Mouse (Mus musculus) testis, postnatal 14 days (tissue): ENCODE measurements at regions not wholly inside any gene's neighbourhood (a gene's known extent, or its start where the extent isn't known, plus 50 kb on each side); places are given as distances from the start of the nearest gene placed in this dataset.

Experiments
- DNase-seq: peaks from one replicate; pipeline ENCODE4 v3.0.0; 2021; ENCODE audit warnings: low spot score

DNA sequence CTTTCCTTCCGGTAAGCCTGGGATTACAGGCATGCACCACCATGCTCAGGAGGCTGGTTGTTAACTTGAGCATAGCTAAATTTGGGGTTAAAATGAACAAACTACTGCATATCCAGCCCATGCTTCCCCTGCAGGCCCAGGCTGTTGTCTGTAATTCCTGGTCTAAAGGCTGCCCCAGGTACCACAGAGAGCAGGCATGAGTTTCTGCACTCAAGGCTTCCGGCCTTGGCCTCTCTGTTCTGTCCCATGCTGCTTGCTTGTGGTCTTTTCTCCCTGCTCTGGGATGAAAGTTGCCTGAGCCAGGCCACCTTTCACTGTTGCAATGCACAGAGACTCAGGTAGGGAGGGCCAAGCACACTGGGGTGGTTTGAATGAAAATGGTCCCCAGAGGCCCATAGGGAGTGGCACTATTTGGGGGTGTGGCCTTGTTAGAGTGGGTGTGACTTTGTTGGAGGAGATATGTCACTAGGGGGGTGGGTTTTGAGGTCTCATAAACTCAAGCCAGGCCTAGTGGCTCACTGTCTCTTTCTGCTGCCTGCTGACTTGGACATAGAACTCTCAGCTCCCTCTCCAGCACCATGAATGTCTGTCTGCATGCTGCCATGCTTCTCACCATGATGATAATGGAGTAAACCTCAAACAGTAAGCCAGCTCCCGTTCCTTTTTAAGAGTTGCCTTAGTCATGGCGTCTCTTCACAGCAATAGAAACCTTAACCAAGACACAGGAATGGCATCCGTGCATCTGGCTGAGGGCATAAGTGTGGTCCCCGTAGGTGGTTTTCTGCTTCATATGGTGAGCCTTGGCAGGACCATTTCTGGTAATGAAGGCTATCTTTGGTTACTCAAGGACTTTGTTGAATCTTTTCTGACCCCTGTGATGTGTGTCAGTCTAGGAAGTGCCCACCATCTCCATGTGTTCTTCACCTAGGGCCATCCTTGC lies 86.7 kb upstream of the Zfp366 start:
- no peak for DNase-seq

DNA sequence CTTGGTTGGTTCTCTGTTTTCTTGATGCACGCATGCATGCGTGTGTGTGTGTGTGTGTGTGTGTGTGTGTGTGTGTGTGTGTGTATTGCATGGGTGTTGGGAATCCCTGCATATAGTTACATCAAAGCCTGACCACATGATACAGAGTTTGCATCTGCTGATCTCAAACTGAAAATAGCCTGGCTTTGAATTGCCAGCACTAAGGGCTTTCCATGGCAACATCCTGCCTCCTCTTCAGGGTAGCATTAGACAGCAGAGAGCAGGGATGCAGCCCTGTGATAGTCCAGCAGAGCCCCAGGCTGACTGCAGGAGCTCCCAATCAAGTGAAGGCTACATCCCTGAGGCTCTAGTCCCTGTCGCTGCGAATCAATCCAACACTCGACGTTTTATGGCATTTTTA lies 87.8 kb upstream of the Zfp366 start:
- no peak for DNase-seq

DNA sequence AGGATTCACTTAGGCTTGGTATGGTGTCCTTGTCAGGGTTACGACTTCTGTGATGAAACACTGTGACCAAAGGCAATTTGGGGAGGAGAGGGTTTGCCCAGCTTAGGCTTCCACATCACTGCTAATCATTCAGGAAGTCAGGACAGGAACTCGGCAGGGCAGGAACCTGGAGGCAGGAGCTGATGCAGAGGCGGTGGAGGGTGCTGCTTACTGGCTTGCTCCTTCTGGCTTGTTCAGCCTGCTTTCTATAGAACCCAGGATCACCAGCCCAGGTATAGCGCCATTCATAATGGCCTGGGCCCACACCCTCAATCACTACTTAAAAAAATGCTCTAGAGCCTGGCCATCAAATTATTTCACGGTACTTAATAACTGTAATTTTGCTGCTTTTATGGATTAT lies 89.6 kb upstream of the Zfp366 start:
- DNase-seq, result no peak

DNA sequence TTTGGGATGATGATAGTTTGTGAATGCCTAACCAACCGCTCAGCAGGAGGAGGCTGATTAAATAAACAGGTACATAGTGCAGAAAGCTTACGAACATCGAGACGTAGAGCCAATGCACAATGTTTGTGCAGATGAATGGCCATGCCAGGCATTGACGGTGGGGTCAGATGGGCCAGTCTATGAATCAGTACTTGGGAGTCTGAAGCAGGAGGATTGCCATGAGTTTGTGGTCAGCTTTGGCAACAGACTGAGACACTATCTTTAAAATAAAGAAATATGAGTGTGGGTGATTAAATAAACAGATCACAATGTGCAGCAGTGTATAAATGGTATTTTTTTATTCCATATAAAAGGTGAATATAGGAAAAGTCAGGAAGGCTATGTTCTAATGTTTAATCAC lies 90.4 kb upstream of the Zfp366 start:
- DNase-seq, result no peak

DNA sequence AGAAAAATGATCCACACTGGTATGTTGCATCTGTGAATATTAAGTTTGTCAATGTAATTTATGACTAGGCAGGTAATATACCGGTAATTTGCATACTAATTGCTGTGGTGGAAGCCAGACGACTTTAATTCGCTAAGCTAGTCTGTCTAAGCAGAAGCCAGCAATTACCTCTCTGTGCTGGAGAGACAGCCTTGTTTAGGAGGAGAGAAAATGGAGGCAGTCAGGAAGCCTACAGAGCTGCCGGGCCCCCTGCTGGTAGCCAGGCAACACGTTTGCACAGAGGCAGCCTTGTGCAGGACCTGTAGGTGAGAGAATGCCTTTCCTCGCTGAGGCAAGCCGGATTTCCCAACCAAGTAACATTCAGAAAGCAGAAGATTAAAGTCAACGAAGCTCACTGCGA lies 91.4 kb upstream of the Zfp366 start:
- peak; percentile 64 for DNase-seq

DNA sequence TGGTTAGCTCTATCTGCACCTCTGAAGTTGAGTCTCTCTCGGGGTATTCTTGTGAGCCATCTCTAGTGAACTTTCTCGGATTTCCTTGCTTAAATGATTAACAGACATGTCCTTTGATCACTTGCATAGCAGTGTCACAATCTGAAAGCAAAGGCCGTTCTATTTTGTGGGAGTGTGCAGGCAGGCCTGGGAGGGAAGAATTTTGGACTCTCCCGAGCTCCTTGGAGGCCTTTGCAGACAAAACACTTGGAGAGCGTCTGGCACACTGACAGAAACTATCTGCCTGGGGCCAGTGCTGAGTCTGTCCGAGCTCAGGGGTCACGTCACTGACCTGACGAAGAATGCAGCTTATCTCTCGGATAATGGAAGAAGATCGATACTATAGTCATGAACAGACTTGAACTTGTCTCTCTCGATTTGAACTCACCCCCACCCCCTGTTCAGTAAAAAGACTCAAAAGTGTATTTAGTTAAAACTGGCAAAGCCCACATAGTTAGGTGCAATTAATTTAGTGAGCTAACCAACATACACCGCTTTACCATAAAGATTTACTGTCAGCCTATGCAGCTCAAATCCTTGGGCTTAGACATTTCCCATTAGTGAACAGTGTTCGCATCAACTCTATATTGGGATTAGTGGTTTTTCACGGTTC lies 92.2 kb upstream of the Zfp366 start:
- peak; percentile 56 for DNase-seq

DNA sequence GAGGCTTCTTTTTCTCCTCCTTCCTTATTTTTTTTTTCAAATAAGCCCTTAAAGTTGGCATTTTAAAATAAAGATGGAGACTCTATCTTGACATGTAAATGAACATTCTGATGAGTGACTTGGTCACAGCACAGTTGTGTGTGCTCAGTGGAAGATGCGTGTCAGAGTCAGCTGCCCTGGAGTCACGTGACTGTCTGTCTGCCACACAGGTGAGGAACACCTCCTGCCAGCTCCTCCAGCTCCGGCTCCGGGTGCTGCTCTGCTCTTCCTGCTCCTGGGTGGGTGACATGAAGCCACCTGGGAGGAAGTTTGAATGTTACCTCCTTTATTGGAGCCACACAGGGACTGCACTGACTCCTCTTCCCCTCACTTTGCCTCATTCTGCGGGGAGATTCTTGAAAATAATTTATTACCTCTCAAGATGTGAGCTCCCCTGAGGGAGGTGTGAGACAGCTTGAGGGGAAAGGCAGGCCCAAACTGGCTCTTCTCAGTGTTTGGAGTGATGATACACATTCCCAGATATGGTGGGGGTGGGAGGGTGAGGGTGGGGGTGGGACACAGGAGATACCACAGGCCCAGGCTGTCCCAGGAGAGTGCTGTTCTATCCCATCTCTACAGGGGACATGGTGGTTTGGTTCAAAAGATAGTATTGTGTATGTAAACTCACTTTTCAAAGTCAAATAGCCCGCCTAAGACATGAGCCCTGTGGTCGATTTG lies 92.9 kb upstream of the Zfp366 start:
- DNase-seq, result no peak

DNA sequence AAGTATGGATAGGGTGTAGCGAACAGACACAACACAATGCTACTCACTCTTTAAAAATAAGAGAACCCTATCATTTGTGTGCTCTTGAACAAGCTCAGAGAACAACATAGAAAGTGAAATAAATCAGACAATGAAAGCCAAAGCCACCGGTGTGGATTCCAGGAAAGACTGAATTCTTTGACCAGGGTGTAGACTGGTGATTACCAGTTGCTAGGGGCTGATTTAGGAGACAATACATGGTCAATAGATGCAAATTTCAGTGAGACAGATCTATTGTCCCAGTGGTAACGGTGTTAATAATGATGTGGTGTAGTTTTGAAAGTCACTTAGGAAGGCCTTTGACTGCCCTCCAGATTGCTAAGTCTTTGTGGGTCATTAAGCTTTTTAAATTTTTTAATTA lies 94.3 kb upstream of the Zfp366 start:
- no peak for DNase-seq

DNA sequence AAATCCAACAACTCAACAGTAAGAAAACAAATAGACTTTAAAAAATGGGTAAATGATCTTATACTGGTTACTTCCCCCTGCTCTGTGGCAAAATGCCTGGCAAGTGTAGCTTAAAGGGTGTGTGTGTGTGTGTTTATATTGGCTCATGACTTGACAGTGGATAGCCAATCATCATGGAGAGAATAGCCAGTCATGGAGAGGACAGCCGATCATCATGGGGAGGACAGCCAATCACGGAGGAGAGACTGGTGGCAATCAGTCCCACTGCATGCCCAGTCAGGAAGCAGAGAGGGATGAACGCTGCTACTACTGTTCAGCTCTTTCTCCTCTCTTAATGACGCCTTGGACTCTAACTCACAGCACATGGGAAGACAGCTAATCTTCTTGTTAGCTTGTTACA lies 96.3 kb upstream of the Zfp366 start:
- no peak for DNase-seq

DNA sequence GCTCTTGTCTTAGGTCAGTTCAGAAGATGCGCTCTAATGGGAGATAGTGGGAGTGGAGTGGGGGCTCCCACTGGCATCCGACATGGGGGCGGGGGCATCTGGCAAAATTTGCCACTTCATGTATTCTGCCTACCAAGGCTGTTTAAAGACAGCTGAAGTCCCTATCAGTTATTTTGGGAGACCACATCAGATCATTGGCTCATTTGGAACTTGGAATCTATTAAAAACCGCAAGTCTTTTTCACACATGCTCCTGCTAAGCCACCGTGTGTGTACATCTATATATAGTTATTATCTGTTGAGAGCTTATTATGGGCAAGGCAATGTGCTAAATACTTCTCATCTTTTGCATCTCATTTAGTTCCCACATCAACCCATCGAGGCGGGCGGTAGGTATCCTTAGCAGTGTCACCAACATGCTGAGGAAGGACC lies 95.0 kb upstream of the 1700024P04Rik start:
- no peak for DNase-seq

DNA sequence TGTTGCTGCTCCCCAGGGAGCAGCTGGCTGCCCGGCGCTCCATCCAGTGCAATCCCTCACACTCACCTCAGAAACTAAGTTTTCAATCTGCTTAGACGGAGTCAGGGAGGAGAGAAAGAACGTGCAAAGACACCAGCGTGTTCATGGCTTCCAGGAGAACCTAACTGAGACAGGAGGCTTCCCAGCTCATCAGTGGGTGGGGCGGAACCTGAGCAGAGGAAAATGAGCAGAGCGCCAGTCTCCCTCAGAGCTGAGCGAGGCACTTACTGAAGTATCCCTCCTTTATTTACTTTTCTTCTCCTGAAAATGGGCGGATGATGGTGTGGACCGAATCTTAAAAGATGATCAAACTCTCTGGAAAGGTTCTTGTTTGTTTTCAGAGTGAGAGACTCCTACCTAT lies 94.3 kb upstream of the 1700024P04Rik start:
- DNase-seq, result no peak

DNA sequence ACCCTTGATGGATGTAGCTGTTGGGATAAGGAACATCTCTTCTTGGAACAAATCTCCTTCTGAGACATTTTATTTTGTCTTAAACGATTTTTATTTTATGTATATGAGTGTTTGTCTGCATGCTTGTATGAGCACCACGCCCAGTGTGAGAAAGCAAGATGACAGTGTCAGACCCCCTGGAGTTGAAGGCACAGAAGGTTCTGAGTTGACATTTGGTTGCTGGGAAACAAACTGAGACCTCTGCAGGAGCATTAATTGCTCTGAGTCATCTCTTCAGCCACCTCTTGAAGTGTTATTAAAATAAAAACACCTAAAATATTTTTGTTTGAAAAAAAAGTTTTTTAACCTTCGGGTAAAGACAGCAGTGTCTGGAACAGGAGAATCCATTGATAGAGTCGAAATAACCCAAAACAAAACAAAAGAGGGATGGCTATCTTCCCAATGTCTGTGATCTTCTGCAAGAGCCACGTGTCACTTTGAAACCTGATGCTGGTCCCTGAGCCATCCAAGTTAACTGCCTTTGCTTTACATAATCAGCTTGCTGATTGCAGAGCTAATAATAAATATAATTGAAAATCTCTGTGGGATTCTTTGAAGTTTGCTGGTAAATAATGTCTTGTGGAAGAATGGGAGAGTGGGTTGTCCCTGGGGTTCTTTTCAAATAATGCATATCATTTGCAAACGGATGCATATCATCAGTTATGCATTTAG lies 92.8 kb upstream of the 1700024P04Rik start:
- no peak for DNase-seq

DNA sequence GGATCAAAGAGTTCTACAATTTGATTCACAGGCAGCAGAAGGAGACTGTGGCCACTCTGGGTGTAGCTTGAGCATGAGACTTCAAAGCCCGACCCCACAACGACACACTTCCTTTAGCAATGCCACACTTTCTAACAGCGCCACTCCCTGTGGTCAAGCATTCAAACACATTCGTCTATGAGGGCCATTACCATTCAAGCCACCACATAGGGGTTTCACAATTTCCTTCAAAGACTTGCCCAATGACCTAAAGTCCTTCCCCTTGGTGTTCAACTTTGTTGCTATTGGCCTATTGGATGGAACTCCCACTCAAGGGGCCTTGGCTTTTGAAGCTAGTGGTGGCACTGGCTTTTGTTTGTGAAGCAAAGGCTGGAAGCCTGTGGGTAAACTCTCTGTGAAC lies 91.1 kb upstream of the 1700024P04Rik start:
- DNase-seq, result no peak

DNA sequence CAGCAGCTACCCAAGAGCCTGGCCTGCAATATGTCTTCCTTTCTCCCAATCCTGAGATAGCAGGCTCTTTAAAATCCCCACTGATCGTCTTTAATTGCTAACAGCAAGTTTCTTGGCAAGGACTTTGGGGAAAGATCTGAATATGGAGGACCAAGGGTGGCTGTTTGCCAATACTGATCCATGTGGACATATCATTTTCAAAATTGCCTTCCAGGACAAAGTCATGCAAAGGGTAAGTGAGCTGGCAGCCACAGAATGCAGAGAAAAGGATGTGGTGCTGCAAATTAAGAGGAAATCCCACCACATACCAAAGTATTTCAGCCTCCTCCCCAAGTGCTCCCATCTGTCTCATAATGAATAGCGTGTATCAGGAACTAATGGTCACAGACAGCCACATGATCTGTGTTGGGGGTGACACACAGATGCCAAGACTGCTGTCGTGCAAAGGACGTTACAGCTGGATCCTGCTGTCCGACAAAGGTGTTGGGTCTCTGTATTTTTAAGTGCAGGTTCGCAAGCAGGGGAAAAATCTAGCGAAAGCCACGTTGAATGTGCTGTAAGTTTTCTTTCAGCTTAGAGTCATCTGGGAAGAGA lies 87.6 kb upstream of the 1700024P04Rik start:
- no peak for DNase-seq

DNA sequence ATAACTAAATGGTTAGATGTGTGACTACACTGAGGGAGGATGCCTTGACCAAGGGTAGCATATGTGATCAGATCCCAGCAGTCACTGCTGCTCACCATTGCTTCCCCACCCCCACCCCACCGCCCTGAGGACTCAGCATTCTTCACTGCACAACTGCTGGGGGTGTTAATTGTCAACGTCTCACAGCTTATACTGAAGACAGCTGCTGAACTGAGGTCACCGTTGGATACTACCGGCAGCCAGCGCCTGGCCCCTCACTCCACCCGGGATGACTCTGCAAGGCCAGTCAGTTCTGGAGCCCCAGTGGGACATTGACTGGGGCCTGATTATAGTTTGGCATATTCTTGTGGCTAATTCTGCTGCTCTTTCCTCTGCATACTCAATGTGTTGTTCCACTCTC lies 87.0 kb upstream of the 1700024P04Rik start:
- DNase-seq, result no peak

DNA sequence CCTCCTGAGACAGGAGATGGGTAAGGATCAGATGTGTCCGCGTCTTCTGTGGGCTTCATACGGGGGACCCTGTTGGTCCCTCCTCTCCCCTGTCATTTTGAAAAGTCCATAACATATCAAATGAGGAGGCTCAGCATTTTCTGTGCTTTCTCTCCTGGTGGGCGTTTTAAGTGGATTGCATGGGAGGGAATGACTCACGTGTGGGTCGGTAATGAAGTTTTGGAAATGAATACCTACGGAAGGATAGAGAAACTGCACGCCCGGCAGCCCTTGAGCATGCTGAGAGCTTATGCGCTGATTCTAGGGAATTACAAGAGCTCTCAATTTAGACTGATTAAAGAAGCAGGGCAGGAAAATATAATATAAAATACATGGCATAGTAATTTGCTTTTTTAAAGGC lies 85.4 kb upstream of the 1700024P04Rik start:
- DNase-seq, result no peak

DNA sequence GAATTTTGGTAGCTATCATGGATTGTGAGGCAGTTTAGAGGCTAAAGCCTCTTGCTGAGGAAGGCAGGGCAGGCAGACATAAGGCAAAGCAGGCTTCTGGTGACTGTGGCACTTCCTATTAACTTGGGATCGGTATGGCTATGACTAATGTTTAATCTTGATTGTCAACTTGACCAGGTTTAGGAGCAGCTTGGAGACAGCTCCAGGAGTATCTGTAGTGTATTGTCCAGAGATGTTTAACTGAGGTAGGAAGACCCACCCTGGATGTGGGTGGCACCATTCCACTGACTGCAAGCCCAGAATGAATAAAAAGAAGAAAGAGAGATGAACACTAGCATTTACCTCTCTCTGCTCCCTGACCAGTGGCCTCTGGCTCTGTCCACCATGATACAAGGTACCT lies 83.1 kb upstream of the 1700024P04Rik start:
- DNase-seq, result no peak

DNA sequence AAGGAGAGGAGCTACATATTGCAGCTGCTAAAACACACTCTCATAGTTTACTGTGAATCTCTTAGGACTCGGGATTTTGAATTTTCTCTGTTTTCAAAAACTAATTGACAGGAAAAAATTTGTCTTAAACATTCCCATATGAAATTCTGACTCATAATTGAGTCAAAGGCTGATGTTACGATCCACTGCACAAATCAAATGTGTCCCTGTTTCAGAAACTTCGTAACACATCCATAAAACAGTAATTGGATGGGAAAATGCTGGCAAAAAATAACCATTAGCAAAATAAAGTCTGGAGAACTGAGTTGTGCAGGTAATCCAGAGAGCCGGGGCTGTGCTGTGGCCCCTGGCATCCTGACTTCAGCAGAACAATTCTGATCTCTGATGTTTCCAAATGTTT lies 79.1 kb upstream of the 1700024P04Rik start:
- DNase-seq, result no peak

DNA sequence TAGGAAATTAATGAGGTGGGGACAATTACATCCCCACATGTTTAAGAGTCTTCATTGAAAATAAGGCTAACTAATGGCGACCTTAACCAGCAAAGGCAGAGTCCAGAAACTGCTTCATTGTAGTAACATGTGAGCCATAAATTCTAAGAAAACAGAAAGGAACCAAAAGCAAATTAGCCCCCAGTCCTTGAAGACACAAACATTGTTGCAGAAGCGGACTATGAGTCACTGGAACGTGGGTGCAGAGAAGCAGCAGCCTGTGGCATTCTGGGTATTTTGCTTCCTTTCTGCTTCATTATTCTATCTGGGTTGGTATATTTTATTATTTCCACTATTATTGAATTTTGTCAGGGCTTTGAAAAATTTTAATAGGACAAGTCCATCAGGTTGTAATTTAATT lies 78.6 kb upstream of the 1700024P04Rik start:
- DNase-seq, result no peak

DNA sequence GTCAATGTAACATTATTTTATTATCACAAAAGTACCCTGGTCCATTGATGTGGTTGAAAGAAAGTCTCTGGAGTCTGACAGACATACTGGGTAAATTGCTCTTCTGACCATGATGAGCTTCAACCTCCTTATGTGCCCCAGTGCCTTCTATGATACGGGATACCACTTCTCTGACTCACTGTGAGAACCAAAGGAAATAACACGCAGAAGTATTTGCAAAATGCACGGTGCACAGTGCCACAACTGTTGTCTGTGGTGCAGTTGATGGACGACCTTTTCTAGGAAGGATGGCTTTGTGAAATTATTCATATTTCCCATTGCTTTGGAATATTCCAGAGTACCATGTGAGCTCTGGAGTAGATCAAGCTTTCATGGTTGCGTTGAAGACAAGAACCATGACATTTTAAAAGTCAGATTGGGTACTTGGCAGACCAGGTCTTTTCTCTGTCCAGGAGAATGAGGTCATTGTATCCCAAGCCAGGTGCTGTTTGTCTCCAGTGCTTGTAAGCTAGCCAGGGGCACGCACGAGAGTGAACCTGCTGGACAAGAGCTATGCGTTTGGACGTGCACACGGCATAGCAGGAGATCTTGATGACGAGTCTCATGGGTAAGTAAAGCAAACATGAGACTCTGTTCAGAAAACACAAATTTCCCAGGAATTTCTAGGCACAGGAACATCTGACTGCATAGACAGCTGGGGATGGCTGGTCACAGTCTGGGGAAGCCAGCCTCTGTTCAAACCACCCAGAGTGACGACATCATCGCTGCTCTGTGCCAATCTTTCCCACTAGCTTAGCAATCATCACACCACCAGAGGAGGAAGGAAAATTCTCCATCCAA lies 74.0 kb upstream of the 1700024P04Rik start:
- DNase-seq, result no peak

DNA sequence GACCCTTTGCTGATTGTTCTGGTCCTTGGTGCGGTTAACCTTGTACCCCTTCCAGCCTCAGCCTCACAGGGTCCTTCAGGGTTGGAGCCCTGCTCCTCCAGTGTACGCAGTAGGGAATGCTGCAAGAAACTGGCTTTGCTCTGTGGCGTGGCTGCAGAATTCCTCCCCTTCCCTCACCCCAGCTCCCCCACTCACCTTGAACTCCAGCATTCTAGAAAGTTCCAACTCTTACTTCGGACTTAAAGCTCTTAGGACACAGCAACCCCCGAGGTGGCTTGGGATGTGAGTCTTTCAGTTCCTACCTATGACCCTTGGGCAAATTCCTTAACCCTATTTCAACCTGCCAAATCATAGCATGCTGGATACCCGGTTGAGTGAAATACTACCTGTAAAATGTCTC lies 73.3 kb upstream of the 1700024P04Rik start:
- DNase-seq, result no peak
